Mouse (Mus musculus) gastrocnemius, adult 8-10 months (tissue): ENCODE data around the gene Cabin1. TPM values are rescaled to one million over a fixed set of nuclear protein-coding genes. Genes with fewer than 3 reads are reported as not detected.

Source experiments
- DNase-seq, 2 experiments: peaks; one replicate each; pipeline ENCODE4 v3.0.0; 2022; ENCODE audit warnings: low spot score in 2 of 2
- total RNA-seq, 4 experiments: library from RNA; stranded (reverse); gene quantifications; 2 replicates each; pipeline ENCODE4 v1.2.4; 2022

Cabin1 gene
- total RNA-seq, 4 experiments from 2014 or later, result 6.6 to 9.3 (median 7.4) TPM

DNA sequence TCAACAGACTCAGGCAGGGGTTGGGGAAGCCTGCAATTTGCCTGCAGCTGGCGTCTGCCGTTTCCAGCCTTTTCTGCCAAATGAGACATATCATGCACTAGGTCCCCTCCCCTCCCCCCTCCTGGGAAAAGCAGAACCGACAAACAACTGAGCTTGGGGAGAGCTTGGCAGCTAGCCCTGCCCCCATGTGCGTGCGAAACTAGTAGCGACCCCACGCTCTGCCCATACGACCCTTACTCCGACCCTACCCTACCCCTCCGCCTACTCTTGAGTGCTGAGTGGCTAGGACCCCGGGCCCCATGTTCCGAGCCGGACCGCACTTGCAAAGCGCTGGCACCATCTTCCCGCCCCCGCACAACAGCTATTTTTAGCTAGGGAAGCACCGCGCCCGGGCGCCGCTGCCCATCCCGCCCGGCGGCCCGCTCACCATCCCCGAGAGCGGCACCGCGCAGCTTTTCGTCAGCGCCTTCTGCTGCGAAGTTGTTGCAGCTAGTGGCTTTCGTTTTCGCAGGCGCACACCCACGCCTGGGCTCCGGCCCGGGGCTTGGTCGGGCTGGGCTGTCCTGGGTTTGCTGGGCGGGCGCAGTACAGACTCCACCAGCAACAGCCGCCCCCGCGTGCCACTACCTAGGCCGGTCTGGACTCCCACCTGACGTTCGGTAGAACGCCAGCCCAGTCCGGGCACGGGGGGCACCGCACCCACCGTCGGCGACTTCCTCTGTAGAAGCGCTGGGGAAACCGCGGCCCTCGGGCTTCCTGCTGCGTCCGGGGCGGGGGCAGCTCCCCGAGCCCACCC lies 96.8 kb downstream of the Cabin1 start:
- DNase-seq, result peak; percentile 48 to 67

- no peak for DNase-seq
Measured at GRCm38 (mm10) chr10:75666451-75667030, 97.6 kb downstream of the Cabin1 start.

DNA sequence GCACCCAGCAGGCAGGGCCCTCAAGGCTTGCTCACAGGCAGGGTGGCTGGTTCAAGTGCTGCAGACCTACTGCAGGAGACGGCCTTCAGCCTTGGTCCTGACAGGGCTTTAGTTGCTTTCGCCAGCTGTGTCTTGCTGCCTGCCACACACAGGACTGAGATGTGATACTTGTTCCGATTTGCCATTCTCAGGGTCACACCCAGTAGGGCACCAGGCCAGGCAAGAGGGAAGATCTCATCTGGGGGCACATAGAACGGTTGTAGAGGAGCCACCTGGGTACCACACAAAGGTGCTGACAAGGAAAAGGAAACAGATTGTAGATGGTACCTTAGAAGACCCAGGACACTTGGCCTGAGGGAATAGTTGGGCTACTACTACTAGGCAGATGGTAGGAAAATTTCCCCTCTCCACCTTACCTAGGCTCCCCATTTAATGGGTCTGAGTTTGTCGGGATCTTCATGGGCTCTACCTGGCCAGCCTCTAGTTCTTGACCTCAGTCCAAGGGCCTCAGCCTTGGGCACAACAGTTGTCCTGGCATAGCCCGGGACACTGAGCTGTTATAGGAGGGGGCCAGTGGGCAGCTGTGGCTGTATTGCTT lies 99.4 kb downstream of the Cabin1 start:
- no peak for DNase-seq

- no peak for DNase-seq
Measured at GRCm38 (mm10) chr10:75662575-75662974, 101.6 kb downstream of the Cabin1 start.

DNA sequence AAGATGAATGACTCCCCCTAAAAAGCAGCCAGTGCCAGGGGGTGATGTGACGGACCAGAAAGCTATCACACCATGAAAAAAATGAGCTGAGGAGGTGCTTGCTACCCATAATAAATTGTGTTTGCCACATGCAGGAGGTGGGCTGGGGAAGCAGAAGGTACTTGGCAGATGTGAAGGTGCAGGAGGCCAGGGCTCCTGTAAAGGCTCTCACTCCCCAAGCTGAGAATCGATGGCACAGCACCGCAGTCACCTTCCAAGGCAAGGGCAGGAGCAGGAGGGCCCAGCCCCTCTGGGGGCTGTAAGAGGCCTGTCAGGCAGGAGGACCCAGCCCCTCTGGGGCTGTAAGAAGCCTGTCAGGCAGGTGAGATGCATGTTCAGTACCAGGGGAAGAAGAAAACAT lies 102.3 kb downstream of the Cabin1 start:
- no peak for DNase-seq

DNA sequence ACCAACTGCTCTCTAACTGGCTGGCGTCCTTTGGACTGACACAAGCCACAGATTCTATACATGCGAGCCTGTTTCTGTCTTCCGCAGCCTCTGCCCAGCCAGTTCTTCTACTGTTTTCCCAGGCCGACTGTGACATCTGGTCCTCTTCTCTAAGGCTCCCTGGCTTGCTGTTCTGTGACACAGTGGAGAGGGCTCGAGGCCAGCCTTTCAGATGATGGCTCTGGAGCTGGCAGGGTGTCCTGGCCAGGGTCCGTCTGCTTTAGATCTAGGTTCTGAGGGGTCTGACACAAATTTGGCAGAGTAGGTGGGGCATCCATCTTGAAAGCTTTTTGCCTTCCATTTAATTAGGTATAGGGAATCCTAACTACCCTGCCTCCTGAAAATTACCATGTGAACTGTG lies 102.8 kb downstream of the Cabin1 start:
- no peak for DNase-seq

DNA sequence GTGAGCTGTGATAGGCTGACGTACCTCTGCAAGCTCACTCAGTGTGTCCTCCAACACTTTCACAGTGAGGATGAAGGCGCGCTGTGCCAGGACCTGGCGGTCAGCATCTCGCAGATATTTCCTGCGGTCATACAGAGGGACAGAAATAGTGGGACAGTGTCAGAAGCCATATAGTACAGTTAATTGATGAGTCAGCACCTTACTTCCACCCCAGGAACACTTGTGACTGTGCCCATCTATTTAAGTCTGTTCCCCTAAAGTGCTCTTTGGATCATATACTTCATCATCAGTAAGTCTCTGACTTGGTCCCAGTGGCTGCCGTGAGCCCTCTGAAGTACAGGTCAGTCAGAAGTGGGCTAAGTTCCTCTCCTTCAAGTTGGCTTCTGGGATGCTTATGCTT lies 106.4 kb downstream of the Cabin1 start:
- DNase-seq, result no peak

DNA sequence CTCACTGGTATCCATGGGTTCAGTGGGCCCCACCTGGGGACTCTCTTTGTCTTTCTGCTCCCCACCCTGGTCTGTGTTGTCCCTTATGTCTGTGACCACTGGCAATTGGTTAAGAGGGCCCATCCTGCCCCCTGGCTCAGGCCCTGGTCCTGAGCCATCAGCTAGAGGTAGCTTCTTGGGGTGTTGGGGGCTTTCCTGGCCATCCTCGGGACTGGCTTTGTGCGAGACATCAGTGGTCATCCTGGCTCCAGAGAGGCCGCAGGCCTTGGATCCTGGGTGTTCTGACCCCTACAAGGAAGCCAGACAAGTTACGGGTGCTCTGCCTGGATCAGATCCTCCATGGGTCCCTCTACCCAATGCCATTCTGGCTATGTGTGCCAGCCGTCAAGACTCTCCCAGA lies 107.0 kb downstream of the Cabin1 start:
- no peak for DNase-seq

- no peak for DNase-seq
Measured at GRCm38 (mm10) chr10:75654053-75654452, 110.1 kb downstream of the Cabin1 start.

GRCm38 (mm10) chr10:75651381-75652068 lies 112.6 kb downstream of the Cabin1 start:
- no peak for DNase-seq

GRCm38 (mm10) chr10:75650306-75650902 lies 113.7 kb downstream of the Cabin1 start:
- no peak for DNase-seq

GRCm38 (mm10) chr10:75649406-75649995 lies 114.6 kb downstream of the Cabin1 start:
- DNase-seq, result no peak

GRCm38 (mm10) chr10:75649001-75649400 lies 115.1 kb downstream of the Cabin1 start:
- no peak for DNase-seq

- no peak for DNase-seq
Measured at GRCm38 (mm10) chr10:75648091-75648490, 116.0 kb downstream of the Cabin1 start.

DNA sequence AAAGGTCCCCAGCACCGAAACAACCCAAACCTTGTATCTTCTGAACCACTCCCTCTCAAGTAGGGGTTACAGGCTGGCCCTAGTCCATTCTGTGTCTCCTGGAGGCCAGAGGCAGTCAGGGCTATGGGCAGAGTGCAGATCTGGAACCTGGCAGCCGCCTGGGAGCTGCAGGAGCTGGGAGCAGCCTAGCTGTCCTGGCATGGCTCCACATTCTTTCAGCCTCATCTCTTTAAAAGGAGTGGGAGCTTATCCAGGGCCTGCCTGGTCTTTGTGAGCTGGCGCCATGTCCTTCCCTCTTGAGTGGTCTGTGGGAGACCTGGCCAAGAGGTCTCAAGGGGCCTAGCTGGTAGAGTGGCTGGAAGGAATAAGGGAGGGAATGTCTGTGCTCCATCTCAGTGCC lies 116.8 kb downstream of the Cabin1 start:
- peak in 1 of 2 experiments; percentile 58 for DNase-seq

DNA sequence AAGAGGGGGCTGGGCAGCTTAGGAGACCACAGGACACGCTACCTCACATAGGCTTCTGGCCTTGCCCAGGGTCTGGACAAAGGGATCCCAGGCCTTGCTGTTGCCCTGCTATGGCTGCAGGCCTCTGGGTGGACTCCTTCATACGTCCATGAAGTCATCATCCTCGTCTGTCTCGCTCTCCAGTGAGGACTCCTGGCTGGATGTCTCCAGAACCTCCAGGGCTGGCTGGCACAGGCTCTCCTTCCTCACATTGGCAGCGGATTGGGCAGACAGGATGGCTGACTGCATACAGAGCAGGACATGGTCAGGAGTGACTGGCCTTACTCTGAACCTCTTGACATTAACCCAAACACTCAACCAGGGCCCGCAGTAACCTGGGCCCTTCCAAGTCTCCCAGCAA lies 117.7 kb downstream of the Cabin1 start:
- no peak for DNase-seq

DNA sequence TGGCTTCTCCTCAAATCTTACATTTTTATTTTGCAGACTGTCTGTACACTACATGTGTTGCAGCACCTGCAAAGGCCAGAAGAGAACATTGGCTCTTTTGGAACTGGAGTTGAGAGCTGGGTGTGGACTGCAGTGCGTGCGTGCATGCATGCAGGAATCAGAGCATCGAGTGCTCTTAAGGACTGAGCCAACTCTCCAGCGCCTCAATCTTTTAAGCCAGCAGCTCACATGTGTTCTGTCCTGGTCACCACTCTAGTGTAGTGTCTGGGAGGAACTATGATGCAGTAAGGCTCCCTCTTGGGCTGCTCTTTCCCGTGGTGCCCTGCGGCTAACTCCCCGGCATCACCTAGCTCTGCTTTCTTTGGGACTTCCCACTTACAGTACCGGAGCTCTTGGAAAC lies 118.5 kb downstream of the Cabin1 start:
- DNase-seq, result no peak

- no peak for DNase-seq
Measured at GRCm38 (mm10) chr10:75643741-75644343, 120.3 kb downstream of the Cabin1 start, which contains the start of gene Susd2. Susd2 (minus strand) TSS chr10:75644008.

- DNase-seq, result no peak
Measured at GRCm38 (mm10) chr10:75642891-75643290, 121.2 kb downstream of the Cabin1 start.

GRCm38 (mm10) chr10:75642436-75642835 lies 121.7 kb downstream of the Cabin1 start:
- no peak for DNase-seq

- no peak for DNase-seq
Measured at GRCm38 (mm10) chr10:75641721-75642222, 122.4 kb downstream of the Cabin1 start.
